Mouse (Mus musculus) ES-Bruce4 (cell line): Measurements from ENCODE around the gene Bbs7. TPM values are rescaled to one million over a fixed set of nuclear protein-coding genes. Genes with fewer than 3 reads are reported as not detected.
A peak's percentile ranks its signal among the peaks of the same experiment; 100 is the strongest.
"Not testable (repeated sequence)": the region's sequence is repeated elsewhere in the genome, so short reads cannot be mapped to it uniquely, and the experiment has no call there.

Source experiments
- H3K27ac ChIP-seq: 2 replicates; pipeline ENCODE4 v1.5.1; 2012; ENCODE audit warnings: low read length, inconsistent platforms; ENCODE audit not compliant: insufficient read depth
- H3K27me3 ChIP-seq: 2 replicates; pipeline ENCODE4 v1.6.1; 2012; ENCODE audit warnings: mild to moderate bottlenecking, low read length, inconsistent platforms; ENCODE audit not compliant: control insufficient read depth, poor library complexity, insufficient read depth, severe bottlenecking
- H3K36me3 ChIP-seq: 2 replicates; pipeline ENCODE4 v1.6.1; 2012; ENCODE audit warnings: inconsistent platforms, mild to moderate bottlenecking, low read length, moderate library complexity; ENCODE audit not compliant: control insufficient read depth, poor library complexity, insufficient read depth, severe bottlenecking
- H3K4me1 ChIP-seq: one replicate; pipeline ENCODE4 v1.8.1; 2011; ENCODE audit warnings: low read length; ENCODE audit not compliant: control insufficient read depth, insufficient read depth
- H3K4me3 ChIP-seq: 2 replicates; pipeline ENCODE4 v1.5.1; 2011; ENCODE audit warnings: low read depth, mild to moderate bottlenecking, low read length
- H3K9ac ChIP-seq: 2 replicates; pipeline ENCODE4 v1.6.1; 2012; ENCODE audit warnings: low read depth, mild to moderate bottlenecking, inconsistent platforms; ENCODE audit not compliant: poor library complexity, severe bottlenecking
- H3K9me3 ChIP-seq: replicated peaks from 2 replicates; pipeline ENCODE4 v1.6.1; 2012; ENCODE audit warnings: mild to moderate bottlenecking, low read length, inconsistent platforms; ENCODE audit not compliant: control insufficient read depth, poor library complexity, insufficient read depth, severe bottlenecking
- CTCF ChIP-seq: IDR thresholded peaks from one replicate; pipeline ENCODE4 v1.8.1; 2011; ENCODE audit warnings: low read depth, low read length
- EP300 ChIP-seq: IDR thresholded peaks from 2 replicates; pipeline ENCODE4 v1.6.1; 2011; ENCODE audit warnings: low read depth, low read length; ENCODE audit not compliant: insufficient read depth
- POLR2A ChIP-seq: IDR thresholded peaks from one replicate; pipeline ENCODE4 v1.8.1; 2011; ENCODE audit warnings: low read length; ENCODE audit not compliant: insufficient read depth
- polyA plus RNA-seq: library from polyadenylated mRNA; stranded (reverse); fragments of >200 nt; gene quantifications from 2 replicates; pipeline ENCODE4 v1.2.4, GENCODE M21; 2011; ENCODE audit warnings: low read depth; ENCODE audit not compliant: missing spikeins, insufficient read depth, insufficient read length

The Bbs7 gene
- polyA plus RNA-seq, 1 experiment: 12.7 TPM

DNA sequence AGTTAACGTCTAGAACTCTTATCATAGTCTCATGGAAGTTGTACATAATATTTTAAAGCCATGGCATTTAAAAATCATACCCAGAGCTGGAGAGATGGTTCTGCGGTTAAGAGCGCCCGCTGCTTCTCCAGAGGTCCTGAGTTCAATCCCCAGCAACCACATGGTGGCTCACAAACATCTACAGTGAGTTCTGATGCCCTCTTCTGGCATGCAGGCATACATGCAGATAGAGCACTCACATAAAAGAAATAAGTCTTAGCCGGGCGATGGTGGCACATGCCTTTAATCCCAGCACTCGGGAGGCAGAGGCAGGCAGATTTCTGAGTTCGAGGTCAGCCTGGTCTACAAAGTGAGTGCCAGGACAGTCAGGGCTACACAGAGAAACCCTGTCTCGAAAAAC lies 13.5 kb downstream of the Bbs7 start:
- peak; percentile 10 for TF ChIP-seq CTCF
- not testable (repeated sequence) for H3K4me1 ChIP-seq, H3K27me3 ChIP-seq, H3K4me3 ChIP-seq, H3K9me3 ChIP-seq, H3K27ac ChIP-seq, H3K9ac ChIP-seq, H3K36me3 ChIP-seq

DNA sequence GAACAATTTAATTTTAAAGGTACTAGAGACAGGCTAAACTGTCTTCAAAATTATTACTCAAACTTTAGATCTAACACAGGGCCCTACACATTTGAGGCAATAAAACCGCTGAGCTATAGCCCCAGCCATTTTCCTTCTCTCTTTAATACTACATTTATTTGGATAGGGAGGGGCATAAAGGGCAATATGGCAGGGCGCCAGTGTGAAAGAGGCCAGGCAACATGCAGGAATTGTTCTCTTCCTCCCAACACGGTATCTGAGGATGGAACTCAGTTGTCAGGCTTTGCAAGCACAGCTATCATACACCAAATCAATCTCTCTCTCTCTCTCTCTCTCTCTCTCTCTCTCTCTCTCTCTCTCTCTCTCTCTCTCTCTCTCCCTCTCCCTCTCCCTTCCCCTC lies 14.5 kb downstream of the Bbs7 start:
- Histone ChIP-seq H3K36me3 (no peaks in the 10 kb centered on the region), H3K27me3 (no peaks in the 10 kb centered on the region), H3K4me1 (peaks cover 2% of the 10 kb centered on the region), H3K9ac (no peak overlapping the region), H3K27ac (no peak overlapping the region), H3K9me3 (no peaks in the 10 kb centered on the region), H3K4me3 (no peak overlapping the region)
- TF ChIP-seq EP300: no peak
- TF ChIP-seq CTCF: no peak
- TF ChIP-seq POLR2A: no peak

DNA sequence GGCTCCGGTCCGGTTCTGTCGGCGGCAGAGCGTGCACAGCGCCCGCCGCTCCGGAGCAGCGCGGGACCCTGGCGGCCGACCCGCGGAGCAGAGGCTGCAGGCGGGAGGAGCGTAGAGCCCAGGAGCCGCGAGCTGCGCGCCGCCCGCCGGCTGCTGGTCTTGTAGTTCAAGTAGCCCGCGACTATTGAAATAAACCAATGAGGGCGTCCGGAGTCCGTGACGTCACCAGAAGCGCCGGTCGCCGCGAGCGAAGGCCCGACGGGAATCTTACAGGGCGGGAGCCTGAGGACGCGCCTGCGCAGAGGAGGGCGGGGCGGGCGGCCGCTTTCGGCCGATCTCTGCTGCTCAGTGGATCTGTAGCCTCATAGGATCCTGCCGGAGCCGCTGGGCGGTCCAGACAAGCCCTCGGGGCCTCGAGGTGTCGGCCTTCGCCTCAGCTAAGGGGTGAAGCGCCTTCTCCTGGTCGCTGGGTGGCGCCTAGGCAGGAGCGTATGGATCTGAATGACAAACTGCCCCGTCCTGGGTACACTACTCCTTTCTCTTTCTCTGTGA lies 41.4 kb downstream of the Bbs7 start, which contains the start of gene Ccna2:
TSS of gene Ccna2 (minus strand) at position 324 of the 552 bp plus-strand sequence.
- Histone ChIP-seq H3K27ac (peak within 1 kb of the TSS; percentile 37; the same call in 1 of the 2 replicates), H3K36me3 (peaks cover 36% of the 10 kb centered on the region), H3K9me3 (no peaks in the 10 kb centered on the region), H3K4me3 (peak within 1 kb of the TSS; percentile 97), H3K4me1 (no peaks in the 10 kb centered on the region), H3K27me3 (no peaks in the 10 kb centered on the region), H3K9ac (peak within 1 kb of the TSS; percentile 95)
- peak; percentile 64 for TF ChIP-seq POLR2A
- TF ChIP-seq CTCF: peak; percentile 58
- 0 out of 2 replicates have a peak, but pooled peaks have one; percentile 17 for TF ChIP-seq EP300

GRCm38 (mm10) chr3:36571361-36571826 lies 41.9 kb downstream of the Bbs7 start:
- TF ChIP-seq POLR2A (no peak), EP300 (no peak), CTCF (no peak)
- H3K36me3 ChIP-seq: peaks cover 41% of the 10 kb centered on the region
- H3K4me3 ChIP-seq: peak overlapping the region; percentile 97
- no peaks in the 10 kb centered on the region for H3K9me3 ChIP-seq
- H3K27ac ChIP-seq: peak overlapping the region; percentile 24; the same call in 1 of the 2 replicates
- H3K9ac ChIP-seq: peak overlapping the region; percentile 95
- H3K4me1 ChIP-seq: no peaks in the 10 kb centered on the region
- H3K27me3 ChIP-seq: no peaks in the 10 kb centered on the region

GRCm38 (mm10) chr3:36569836-36570235 lies 43.4 kb downstream of the Bbs7 start:
- no peak for TF ChIP-seq POLR2A
- TF ChIP-seq CTCF: no peak
- TF ChIP-seq EP300: no peak
- Histone ChIP-seq H3K27ac (no peak overlapping the region), H3K4me3 (no peak overlapping the region), H3K4me1 (no peaks in the 10 kb centered on the region), H3K9ac (peak overlapping the region; percentile 95; the same call in 1 of the 2 replicates), H3K36me3 (peaks cover 54% of the 10 kb centered on the region), H3K27me3 (no peaks in the 10 kb centered on the region), H3K9me3 (no peaks in the 10 kb centered on the region)

- no peaks in the 10 kb centered on the region for H3K9me3 ChIP-seq
- H3K9ac ChIP-seq: no peak overlapping the region
- peaks cover 71% of the 10 kb centered on the region for H3K36me3 ChIP-seq
- no peak overlapping the region for H3K4me3 ChIP-seq
- TF ChIP-seq POLR2A (no peak), EP300 (no peak), CTCF (no peak)
- no peak overlapping the region for H3K27ac ChIP-seq
- H3K4me1 ChIP-seq: no peaks in the 10 kb centered on the region
- no peaks in the 10 kb centered on the region for H3K27me3 ChIP-seq
Measured at GRCm38 (mm10) chr3:36563666-36564065, 49.6 kb downstream of the Bbs7 start.
